Mouse (Mus musculus) kidney, adult 9 months (tissue): Measurements from ENCODE around the gene 1700012A03Rik.
A peak's percentile ranks its signal among the peaks of the same experiment; 100 is the strongest.

ENCODE experiments used
- DNase-seq: peaks from one replicate; pipeline ENCODE4 v3.0.0; 2022

1700012A03Rik gene

GRCm38 (mm10) chr6:32049951-32050345, at the start of gene 1700012A03Rik:
Gene 1700012A03Rik (plus strand): TSS chr6:32050246.
- no peak for DNase-seq

GRCm38 (mm10) chr6:32004228-32004627, 45.8 kb upstream of the 1700012A03Rik start:
- DNase-seq = no peak

GRCm38 (mm10) chr6:32005914-32006313, 44.1 kb upstream of the 1700012A03Rik start:
- DNase-seq = no peak

GRCm38 (mm10) chr6:32006382-32006781, 43.7 kb upstream of the 1700012A03Rik start:
- no peak for DNase-seq

- DNase-seq = no peak
These were observed 42.7 kb upstream of the 1700012A03Rik start for GRCm38 (mm10) chr6:32007336-32007735.

GRCm38 (mm10) chr6:32016841-32017240, 33.2 kb upstream of the 1700012A03Rik start:
- peak; percentile 19 for DNase-seq

GRCm38 (mm10) chr6:32017406-32018104, 32.5 kb upstream of the 1700012A03Rik start:
- no peak for DNase-seq

GRCm38 (mm10) chr6:32018105-32018446, 32.0 kb upstream of the 1700012A03Rik start:
- peak; percentile 32 for DNase-seq

- DNase-seq = no peak
These were observed 28.1 kb upstream of the 1700012A03Rik start for GRCm38 (mm10) chr6:32021853-32022536.

- DNase-seq = no peak
These were observed 27.5 kb upstream of the 1700012A03Rik start for GRCm38 (mm10) chr6:32022537-32022869.

- peak; percentile 16 for DNase-seq
These were observed 21.6 kb upstream of the 1700012A03Rik start for GRCm38 (mm10) chr6:32028228-32029009.

GRCm38 (mm10) chr6:32034226-32034625, 15.8 kb upstream of the 1700012A03Rik start:
- DNase-seq = no peak

- DNase-seq = no peak
These were observed 4.7 kb upstream of the 1700012A03Rik start for GRCm38 (mm10) chr6:32045344-32045743.

GRCm38 (mm10) chr6:32049256-32049950, 643 bp upstream of the 1700012A03Rik start:
- no peak for DNase-seq

- DNase-seq = no peak
These were observed 2.3 kb downstream of the 1700012A03Rik start for GRCm38 (mm10) chr6:32052135-32052915.

- DNase-seq = no peak
These were observed 6.5 kb downstream of the 1700012A03Rik start for GRCm38 (mm10) chr6:32056525-32056924.

GRCm38 (mm10) chr6:32058571-32058970, 8.5 kb downstream of the 1700012A03Rik start:
- DNase-seq = no peak

GRCm38 (mm10) chr6:32060641-32061040, 10.6 kb downstream of the 1700012A03Rik start:
- DNase-seq = no peak

GRCm38 (mm10) chr6:32061266-32061665, 11.2 kb downstream of the 1700012A03Rik start:
- no peak for DNase-seq

- DNase-seq = no peak
These were observed 15.9 kb downstream of the 1700012A03Rik start for GRCm38 (mm10) chr6:32065789-32066510.

- no peak for DNase-seq
These were observed 22.1 kb downstream of the 1700012A03Rik start for GRCm38 (mm10) chr6:32072161-32072560.

- DNase-seq = no peak
These were observed 43.3 kb downstream of the 1700012A03Rik start for GRCm38 (mm10) chr6:32093312-32093711.
